Mouse (Mus musculus) kidney, postnatal 10 days (tissue): Measurements from ENCODE around the gene 1810009A15Rik.

Source experiments
- DNase-seq: peaks from one replicate; pipeline ENCODE4 v3.0.0; 2021; ENCODE audit warnings: mixed read lengths

1810009A15Rik gene

GRCm38 (mm10) chr19:8920836-8921291 is 32.2 kb downstream of the 1810009A15Rik start:
- peak; percentile 58 for DNase-seq

GRCm38 (mm10) chr19:8921741-8922140 is 33.1 kb downstream of the 1810009A15Rik start:
- DNase-seq = no peak

- DNase-seq = no peak
Measured at GRCm38 (mm10) chr19:8926766-8927165, 38.1 kb downstream of the 1810009A15Rik start.

GRCm38 (mm10) chr19:8927891-8928525 is 39.4 kb downstream of the 1810009A15Rik start:
- no peak for DNase-seq

GRCm38 (mm10) chr19:8928689-8929223 is 40.1 kb downstream of the 1810009A15Rik start:
- DNase-seq = no peak

- DNase-seq = peak; percentile 93
Measured at GRCm38 (mm10) chr19:8929224-8930088, 40.8 kb downstream of the 1810009A15Rik start, which contains the start of the genes Rom1 and Eml3. TSS of gene Rom1 (minus strand) at chr19:8929356. TSS of gene Eml3 (plus strand) at chr19:8929552.

GRCm38 (mm10) chr19:8930117-8930516 is 41.5 kb downstream of the 1810009A15Rik start:
- DNase-seq = no peak

- no peak for DNase-seq
Measured at GRCm38 (mm10) chr19:8930771-8931170, 42.1 kb downstream of the 1810009A15Rik start.

GRCm38 (mm10) chr19:8936736-8937135 is 48.1 kb downstream of the 1810009A15Rik start:
- no peak for DNase-seq
